Mouse (Mus musculus): ENCODE results near the gene Prss35.

- TF ChIP-seq CTCF (IDR thresholded peaks at IDR 0.05; ENCODE audit: extremely low read depth, insufficient read depth, insufficient read length, insufficient replicate concordance) (no peak), POLR2A (IDR thresholded peaks at IDR 0.05; ENCODE audit: low read depth, low read length) (no peak)
Observed at GRCm38 (mm10) chr9:86710091-86710634, 33.3 kb upstream of the Prss35 start.

Data from spleen, adult 2 months (tissue).